Mouse (Mus musculus): Measurements from ENCODE around the gene Nutf2. TPM values are rescaled to one million over a fixed set of nuclear protein-coding genes. Genes with fewer than 3 reads are reported as not detected.

Nutf2 gene
- total and polyA plus RNA-seq, 3 experiments = 87.1 to 378 (median 284) TPM

DNA sequence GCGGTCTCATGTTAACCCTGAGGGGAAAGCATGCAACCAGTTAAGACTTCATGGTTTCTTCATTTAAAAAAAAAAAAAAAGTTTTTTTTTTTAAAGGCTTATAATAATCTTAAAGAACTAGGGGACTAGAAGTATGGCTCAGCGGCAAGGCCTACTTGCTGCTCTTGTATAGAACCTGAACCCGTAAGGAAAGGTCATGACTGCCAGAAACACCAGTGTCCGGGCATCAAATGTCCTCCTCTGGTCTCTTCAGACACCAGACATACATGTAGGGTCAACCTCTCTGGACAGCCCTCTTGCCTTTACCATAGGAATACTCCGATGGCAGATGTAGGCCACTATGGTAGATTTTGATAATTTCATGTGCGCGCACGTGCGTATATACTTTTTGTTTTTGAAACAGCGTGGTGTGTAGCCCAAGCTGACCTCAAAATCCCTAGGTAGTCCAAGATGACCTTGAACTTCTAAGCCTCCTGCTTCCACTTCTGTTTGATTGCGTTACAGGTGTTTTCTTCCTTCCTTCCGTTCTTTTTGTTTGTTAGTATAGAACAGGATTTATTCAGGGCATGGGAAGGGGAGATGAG lies 8.1 kb upstream of the Nutf2 start:
- peak overlapping the region; percentile 77 for H3K4me3 ChIP-seq (ENCODE audit: low read depth, low read length)
- ATAC-seq (ENCODE audit: extremely low read depth, insufficient number of reproducible peaks, low FRiP score, poor library complexity, severe bottlenecking) (no peak), DNase-seq (ENCODE audit: low spot score) (no peak)
- peaks cover 40% of the 10 kb centered on the region for H3K4me1 ChIP-seq (ENCODE audit: insufficient read depth, low read depth, low read length)
- H3K27me3 ChIP-seq (ENCODE audit: insufficient read depth, low read length) = no peaks in the 10 kb centered on the region
- H3K9me3 ChIP-seq (replicated peaks) = no peaks in the 10 kb centered on the region
- TF ChIP-seq GATA2 (IDR thresholded peaks at IDR 0.05; ENCODE audit: borderline replicate concordance, low read depth, low read length) = no peak
- no peak for TF ChIP-seq GATA1 (IDR thresholded peaks at IDR 0.05; ENCODE audit: borderline replicate concordance, low read length)
- no peak for TF ChIP-seq CTCF (IDR thresholded peaks at IDR 0.05; ENCODE audit: low read depth, low read length)
- TF ChIP-seq POLR2AphosphoS5 (IDR thresholded peaks at IDR 0.05; ENCODE audit: insufficient replicate concordance, low read depth, low read length) = no peak
- no peak for TF ChIP-seq TAL1 (conservative IDR thresholded peaks at IDR 0.05; ENCODE audit: low read depth, low read length)
- H3K36me3 ChIP-seq (replicated peaks) = peaks cover 41% of the 10 kb centered on the region

DNA sequence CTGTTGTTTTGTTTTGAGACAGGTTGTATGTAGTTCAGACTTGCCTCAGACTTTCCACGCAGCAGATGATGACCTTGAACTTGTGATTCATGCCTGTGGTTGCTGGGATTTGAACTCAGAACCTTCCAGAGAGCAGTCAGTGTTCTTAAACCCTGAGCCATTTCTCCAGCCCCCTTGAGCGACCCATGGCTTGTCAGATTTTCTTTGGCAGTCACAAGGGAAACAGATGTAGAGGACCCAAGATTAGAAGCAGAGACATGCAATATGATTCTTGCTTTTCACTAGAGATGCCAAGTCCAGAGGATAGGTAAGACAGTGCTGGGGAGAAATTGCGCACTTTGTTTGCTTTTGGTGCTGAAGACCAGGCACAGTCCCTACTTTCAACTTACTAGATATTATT lies 7.2 kb upstream of the Nutf2 start, which contains the start of gene Cenpt:
Gene Cenpt, minus strand, starts transcription at position 101 of the 400 bp plus-strand sequence.
- DNase-seq (ENCODE audit: low spot score) = no peak
- Histone ChIP-seq H3K9me3 (replicated peaks) (no peaks in the 10 kb centered on the region), H3K36me3 (replicated peaks) (peaks cover 41% of the 10 kb centered on the region), H3K4me1 (ENCODE audit: insufficient read depth, low read depth, low read length) (peaks cover 49% of the 10 kb centered on the region), H3K4me3 (ENCODE audit: low read depth, low read length) (no peak within 1 kb of the TSS), H3K27me3 (ENCODE audit: insufficient read depth, low read length) (no peaks in the 10 kb centered on the region)
- TF ChIP-seq CTCF (IDR thresholded peaks at IDR 0.05; ENCODE audit: low read depth, low read length) (no peak), TAL1 (conservative IDR thresholded peaks at IDR 0.05; ENCODE audit: low read depth, low read length) (no peak), GATA2 (IDR thresholded peaks at IDR 0.05; ENCODE audit: borderline replicate concordance, low read depth, low read length) (no peak), POLR2AphosphoS5 (IDR thresholded peaks at IDR 0.05; ENCODE audit: insufficient replicate concordance, low read depth, low read length) (no peak), GATA1 (IDR thresholded peaks at IDR 0.05; ENCODE audit: borderline replicate concordance, low read length) (no peak)
- no peak for ATAC-seq (ENCODE audit: extremely low read depth, insufficient number of reproducible peaks, low FRiP score, poor library complexity, severe bottlenecking)

DNA sequence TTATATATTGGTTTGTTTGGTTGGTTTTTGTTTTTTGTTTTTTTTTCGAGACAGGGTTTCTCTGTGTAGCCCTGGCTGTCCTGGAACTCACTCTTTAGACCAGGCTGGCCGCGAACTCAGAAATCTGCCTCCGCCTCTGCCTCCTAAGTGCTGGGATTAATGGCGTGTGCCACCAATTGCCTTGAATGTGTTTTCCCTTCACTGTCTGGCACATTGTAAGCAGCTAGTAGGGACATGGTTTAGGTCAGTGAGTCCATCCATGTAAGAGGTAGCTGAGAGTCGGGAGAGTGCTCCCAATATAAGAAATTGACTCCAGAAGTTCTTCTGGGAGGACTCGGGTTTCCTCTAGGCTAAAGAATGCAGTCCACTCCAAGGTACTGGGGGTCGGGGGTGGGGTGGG lies 6.1 kb upstream of the Nutf2 start:
- no peak for TF ChIP-seq GATA1 (IDR thresholded peaks at IDR 0.05; ENCODE audit: borderline replicate concordance, low read length)
- DNase-seq (ENCODE audit: low spot score) (no peak), ATAC-seq (ENCODE audit: extremely low read depth, insufficient number of reproducible peaks, low FRiP score, poor library complexity, severe bottlenecking) (no peak)
- Histone ChIP-seq H3K36me3 (replicated peaks) (peaks cover 37% of the 10 kb centered on the region), H3K9me3 (replicated peaks) (no peaks in the 10 kb centered on the region), H3K27me3 (ENCODE audit: insufficient read depth, low read length) (no peaks in the 10 kb centered on the region), H3K4me3 (ENCODE audit: low read depth, low read length) (peak overlapping the region; percentile 77; the same call in 1 of the 2 replicates), H3K4me1 (ENCODE audit: insufficient read depth, low read depth, low read length) (peaks cover 59% of the 10 kb centered on the region)

DNA sequence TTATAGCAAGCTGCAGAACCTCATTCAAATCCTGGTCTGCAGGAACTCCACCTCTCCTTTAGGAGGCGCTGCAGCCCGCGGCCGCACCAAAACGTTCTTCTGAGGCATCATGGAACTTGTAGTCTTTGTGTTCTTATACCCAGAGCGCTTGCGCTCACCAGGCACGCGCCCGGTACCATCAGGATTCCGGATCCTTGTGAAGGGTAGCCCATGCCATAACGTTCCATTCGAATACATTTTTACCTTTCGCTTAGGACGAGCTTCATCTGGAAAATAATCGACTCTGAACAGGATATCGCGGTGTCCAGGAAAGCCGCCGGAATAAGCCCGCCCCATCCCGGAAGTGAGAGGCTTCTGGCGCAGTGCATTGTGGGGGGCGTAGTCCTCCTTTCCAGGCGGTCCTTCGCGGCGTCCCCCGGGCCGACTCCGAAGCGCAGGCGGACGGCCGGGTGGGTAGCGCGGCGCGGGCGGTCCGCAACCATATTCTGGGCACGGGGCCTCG lies 5.6 kb upstream of the Nutf2 start, which contains the start of gene Thap11:
Gene Thap11, plus strand, starts transcription at position 418 of the 502 bp plus-strand sequence.
- Histone ChIP-seq H3K4me3 (ENCODE audit: low read depth, low read length) (peak within 1 kb of the TSS; percentile 77), H3K36me3 (replicated peaks) (peaks cover 32% of the 10 kb centered on the region), H3K9me3 (replicated peaks) (no peaks in the 10 kb centered on the region), H3K4me1 (ENCODE audit: insufficient read depth, low read depth, low read length) (peaks cover 62% of the 10 kb centered on the region), H3K27me3 (ENCODE audit: insufficient read depth, low read length) (no peaks in the 10 kb centered on the region)
- ATAC-seq (ENCODE audit: extremely low read depth, insufficient number of reproducible peaks, low FRiP score, poor library complexity, severe bottlenecking) = peak; percentile 59
- TF ChIP-seq CTCF (IDR thresholded peaks at IDR 0.05; ENCODE audit: low read depth, low read length) (peak; percentile 80), GATA2 (IDR thresholded peaks at IDR 0.05; ENCODE audit: borderline replicate concordance, low read depth, low read length) (no peak), TAL1 (conservative IDR thresholded peaks at IDR 0.05; ENCODE audit: low read depth, low read length) (no peak), POLR2AphosphoS5 (IDR thresholded peaks at IDR 0.05; ENCODE audit: insufficient replicate concordance, low read depth, low read length) (no peak)
- DNase-seq (ENCODE audit: low spot score) = peak; percentile 86

DNA sequence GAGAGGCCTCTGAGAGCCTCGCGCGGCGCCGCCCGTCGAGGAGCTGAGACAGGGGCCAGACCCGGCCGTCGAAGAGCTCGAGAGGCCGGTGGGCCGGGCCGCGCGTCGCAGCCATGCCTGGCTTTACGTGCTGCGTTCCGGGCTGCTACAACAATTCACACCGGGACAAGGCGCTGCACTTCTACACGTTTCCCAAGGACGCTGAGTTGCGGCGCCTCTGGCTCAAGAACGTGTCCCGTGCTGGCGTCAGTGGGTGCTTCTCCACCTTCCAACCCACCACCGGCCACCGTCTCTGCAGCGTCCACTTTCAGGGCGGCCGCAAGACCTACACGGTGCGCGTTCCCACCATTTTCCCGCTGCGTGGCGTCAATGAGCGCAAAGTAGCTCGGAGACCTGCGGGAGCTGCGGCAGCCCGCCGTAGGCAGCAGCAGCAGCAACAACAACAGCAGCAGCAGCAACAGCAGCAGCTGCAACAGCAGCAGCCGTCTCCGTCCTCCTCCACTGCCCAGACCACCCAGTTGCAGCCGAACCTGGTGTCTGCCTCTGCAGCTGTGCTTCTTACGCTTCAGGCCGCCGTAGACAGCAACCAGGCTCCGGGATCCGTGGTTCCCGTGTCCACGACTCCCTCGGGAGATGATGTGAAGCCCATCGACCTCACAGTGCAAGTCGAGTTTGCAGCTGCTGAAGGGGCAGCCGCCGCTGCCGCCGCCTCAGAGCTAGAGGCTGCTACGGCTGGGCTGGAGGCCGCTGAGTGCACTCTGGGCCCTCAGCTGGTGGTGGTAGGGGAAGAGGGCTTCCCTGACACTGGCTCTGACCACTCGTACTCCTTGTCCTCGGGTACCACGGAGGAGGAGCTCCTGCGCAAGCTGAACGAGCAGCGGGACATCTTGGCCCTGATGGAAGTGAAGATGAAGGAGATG lies 4.9 kb upstream of the Nutf2 start:
- ATAC-seq (ENCODE audit: extremely low read depth, insufficient number of reproducible peaks, low FRiP score, poor library complexity, severe bottlenecking) (no peak), DNase-seq (ENCODE audit: low spot score) (peak; percentile 18)
- TF ChIP-seq TAL1 (conservative IDR thresholded peaks at IDR 0.05; ENCODE audit: low read depth, low read length) = no peak
- H3K36me3 ChIP-seq (replicated peaks) = peaks cover 27% of the 10 kb centered on the region
- H3K4me3 ChIP-seq (ENCODE audit: low read depth, low read length) = peak overlapping the region; percentile 77
- peaks cover 61% of the 10 kb centered on the region for H3K4me1 ChIP-seq (ENCODE audit: insufficient read depth, low read depth, low read length)
- no peaks in the 10 kb centered on the region for H3K27me3 ChIP-seq (ENCODE audit: insufficient read depth, low read length)
- no peaks in the 10 kb centered on the region for H3K9me3 ChIP-seq (replicated peaks)

DNA sequence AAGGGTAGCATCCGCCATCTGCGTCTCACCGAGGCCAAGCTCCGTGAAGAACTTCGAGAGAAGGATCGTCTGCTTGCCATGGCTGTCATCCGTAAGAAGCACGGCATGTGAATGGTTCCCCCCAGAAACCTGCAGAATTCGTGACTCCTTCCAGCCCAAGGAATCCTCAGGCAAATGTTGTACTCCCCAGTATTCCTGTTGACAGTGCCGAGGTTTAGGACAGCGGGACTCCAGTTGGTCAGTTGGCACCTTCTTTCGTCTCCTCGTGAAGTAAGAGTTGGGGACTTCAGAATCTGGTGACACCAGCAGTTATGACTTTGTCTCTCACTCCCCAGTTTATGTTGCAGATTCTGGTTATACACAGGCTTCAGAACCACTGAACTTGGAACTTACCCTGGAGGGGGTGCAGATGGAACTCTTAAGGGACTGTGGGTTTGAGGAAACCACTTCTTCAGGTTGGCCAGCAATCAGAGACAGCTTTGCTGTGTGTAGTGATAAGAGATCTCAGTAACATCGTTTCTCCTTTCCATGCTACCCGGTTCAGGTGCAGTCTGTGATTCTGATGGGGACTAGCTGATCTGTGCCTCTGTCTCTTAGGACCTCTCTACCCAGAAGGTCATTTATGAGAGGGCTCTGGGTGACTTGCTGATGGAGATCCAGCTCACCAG lies 4.1 kb upstream of the Nutf2 start:
- H3K4me3 ChIP-seq (ENCODE audit: low read depth, low read length) = peak overlapping the region; percentile 77
- no peak for DNase-seq (ENCODE audit: low spot score)
- no peaks in the 10 kb centered on the region for H3K27me3 ChIP-seq (ENCODE audit: insufficient read depth, low read length)
- H3K36me3 ChIP-seq (replicated peaks) = peaks cover 27% of the 10 kb centered on the region
- no peak for TF ChIP-seq GATA2 (IDR thresholded peaks at IDR 0.05; ENCODE audit: borderline replicate concordance, low read depth, low read length)
- no peak for TF ChIP-seq POLR2AphosphoS5 (IDR thresholded peaks at IDR 0.05; ENCODE audit: insufficient replicate concordance, low read depth, low read length)
- no peak for TF ChIP-seq GATA1 (IDR thresholded peaks at IDR 0.05; ENCODE audit: borderline replicate concordance, low read length)
- TF ChIP-seq CTCF (IDR thresholded peaks at IDR 0.05; ENCODE audit: low read depth, low read length) = no peak
- TF ChIP-seq TAL1 (conservative IDR thresholded peaks at IDR 0.05; ENCODE audit: low read depth, low read length) = no peak
- peaks cover 57% of the 10 kb centered on the region for H3K4me1 ChIP-seq (ENCODE audit: insufficient read depth, low read depth, low read length)
- H3K9me3 ChIP-seq (replicated peaks) = no peaks in the 10 kb centered on the region
- no peak for ATAC-seq (ENCODE audit: extremely low read depth, insufficient number of reproducible peaks, low FRiP score, poor library complexity, severe bottlenecking)

All from G1E (cell line).